Mouse (Mus musculus): ENCODE measurements around the gene Zfp287.

- TF ChIP-seq CTCF (IDR thresholded peaks at IDR 0.05; ENCODE audit: low read depth, low read length) = no peak
- no peak for TF ChIP-seq POLR2AphosphoS5 (IDR thresholded peaks at IDR 0.05; ENCODE audit: insufficient replicate concordance, low read depth, low read length)
Measured at GRCm38 (mm10) chr11:62676290-62676596, 55.5 kb downstream of the Zfp287 start.
